Mouse (Mus musculus): ENCODE results near the gene Ufc1.

DNA sequence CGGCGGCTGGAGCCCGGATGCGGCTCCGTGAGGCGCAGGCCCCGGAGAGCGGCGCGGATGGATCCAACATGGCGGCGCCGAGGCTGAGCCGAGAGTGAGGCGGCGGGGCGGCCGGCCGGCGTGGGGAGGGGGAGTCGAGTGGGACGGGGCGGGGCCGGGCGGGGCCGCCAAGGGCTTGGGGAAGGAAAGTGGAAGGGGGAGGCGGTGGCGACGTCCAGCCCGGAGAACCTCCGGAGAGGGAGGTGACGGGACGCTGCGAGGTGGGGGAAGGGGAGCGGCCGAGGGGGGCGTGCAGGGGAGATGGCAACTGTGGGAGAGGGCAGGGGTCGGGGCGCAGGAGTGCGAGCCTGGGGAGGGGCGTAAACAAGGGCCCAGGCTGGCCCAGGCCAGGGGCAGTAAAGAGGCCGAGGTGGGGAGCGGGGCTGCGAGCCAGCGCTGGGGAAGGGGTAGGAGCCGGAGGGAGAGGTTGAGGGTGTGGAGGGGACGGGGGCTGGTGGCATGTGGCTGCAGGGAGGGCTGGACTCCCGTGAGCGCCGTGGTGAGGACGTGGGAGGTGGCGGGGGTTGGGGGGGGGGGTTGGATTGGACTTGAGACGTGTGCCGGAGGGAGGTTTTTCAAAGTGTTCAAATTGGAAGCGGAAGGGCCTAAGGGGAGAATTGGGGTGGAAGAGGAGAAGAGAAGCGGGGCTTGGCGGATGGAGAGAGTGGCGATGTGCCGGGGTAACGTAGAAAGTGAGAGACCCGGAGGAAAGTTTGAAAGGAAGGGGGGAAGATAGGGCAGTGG, 34.8 kb upstream of the Ufc1 start:
- TF ChIP-seq CHD2 (IDR thresholded peaks at IDR 0.05; ENCODE audit: low read depth, low read length) (no peak), ZC3H11A (IDR thresholded peaks at IDR 0.05; ENCODE audit: borderline replicate concordance, low read depth, low read length) (no peak), HCFC1 (IDR thresholded peaks at IDR 0.05; ENCODE audit: borderline replicate concordance, insufficient read depth, low read length) (no peak), MAFK (IDR thresholded peaks at IDR 0.05; ENCODE audit: insufficient read depth, low read depth, low read length) (no peak)

Measured in ES-E14 (cell line).